Mouse (Mus musculus) heart, postnatal 0 days (tissue): Measurements from ENCODE around the gene Gm16253.

Experiments
- CTCF ChIP-seq: IDR thresholded peaks from 2 replicates; pipeline ENCODE4 v1.5.1; 2016; ENCODE audit warnings: antibody characterized with exemption, control low read depth, low read depth
- EP300 ChIP-seq: IDR thresholded peaks from 2 replicates; pipeline ENCODE4 v1.6.1; 2016; ENCODE audit warnings: antibody characterized with exemption, low read depth

DNA sequence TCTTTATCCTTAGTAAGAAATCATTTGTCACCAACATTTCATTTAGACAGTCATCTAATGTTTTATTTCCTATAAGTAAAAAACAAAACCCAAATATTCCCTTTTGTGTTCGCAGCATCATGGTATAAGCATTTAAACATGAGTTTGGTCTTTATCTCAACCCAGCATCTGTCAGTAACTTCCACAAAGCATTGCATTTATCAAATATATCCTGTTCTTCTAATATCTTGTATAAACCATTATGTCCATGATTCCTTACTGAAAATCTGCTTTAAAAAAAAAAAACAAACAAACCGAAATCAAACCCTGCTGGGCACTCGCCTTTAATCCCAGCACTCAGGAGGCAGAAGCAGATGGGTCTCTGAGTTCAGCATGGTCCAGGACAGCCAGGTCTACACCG, 29.8 kb downstream of the Gm16253 start:
- no peak for TF ChIP-seq CTCF
- TF ChIP-seq EP300 = no peak
